Mouse (Mus musculus): ENCODE results near the gene Dhx57.

DNA sequence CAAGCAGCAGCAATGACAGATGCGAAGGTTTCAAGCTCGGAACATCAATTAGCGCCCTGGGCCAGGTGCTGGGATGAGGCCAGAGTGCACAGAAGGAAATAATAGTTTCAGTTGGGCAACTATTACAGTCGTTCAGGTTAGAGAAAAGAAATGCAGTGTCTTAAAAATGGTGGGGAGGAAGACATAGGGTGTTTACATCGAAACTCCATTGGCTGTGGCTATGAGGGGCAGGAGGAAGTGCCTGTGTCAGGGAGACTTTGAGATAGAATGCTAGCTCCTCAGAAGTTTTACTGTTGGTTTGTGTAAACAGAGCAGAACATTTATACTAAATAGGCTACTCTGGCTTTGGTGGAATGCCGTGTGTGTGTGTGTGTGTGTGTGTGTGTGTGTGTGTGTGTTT is 2.3 kb downstream of the Dhx57 start:
- no peak for TF ChIP-seq POLR2A (IDR thresholded peaks at IDR 0.05; ENCODE audit: control insufficient read depth, extremely low read depth, insufficient read depth, low read length, poor library complexity)
- no peak for TF ChIP-seq CTCF (IDR thresholded peaks at IDR 0.05; ENCODE audit: borderline replicate concordance, control insufficient read depth, extremely low read depth, insufficient read depth, low read length, poor library complexity)
